In genomic region chr4:100377996-100378395, GRCm38 (mm10) we compare ENCODE assay signal across 22 mouse cellular contexts.
DNase-seq lines count a peak whose midpoint lies in the region; ATAC-seq and TF ChIP-seq lines count a peak whose summit lies in the region.
"Had no signal": no experiment of that assay in that cellular context is flagged by ENCODE, and none has a peak within 500 bp of the region (broad histone marks: within the 10 kb centered on the region; RNA-seq: fewer than 3 reads in every experiment).

No protein-coding gene starts in this region.

- H3K36me3 ChIP-seq in forebrain, embryonic 11.5 days (ENCODE audit: control insufficient read depth, insufficient read depth, low read length), result no peaks in the 10 kb centered on the region
- no peaks in the 10 kb centered on the region for H3K36me3 ChIP-seq in forebrain, embryonic 16.5 days (ENCODE audit: control insufficient read depth, insufficient read depth)
- H3K36me3 ChIP-seq in heart, postnatal 0 days (replicated peaks; ENCODE audit: control insufficient read depth, insufficient read depth, low read length), result no peaks in the 10 kb centered on the region
- no peaks in the 10 kb centered on the region for H3K36me3 ChIP-seq in forebrain, embryonic 13.5 days (ENCODE audit: poor library complexity, severe bottlenecking)
- H3K36me3 ChIP-seq: embryonic facial prominence, embryonic 12.5 days; limb, embryonic 13.5 days; liver, embryonic 13.5 days; lung, embryonic 15.5 days had no signal

- intact Hi-C loops in heart, postnatal 14 days (cut with DNase I), result no loop called here

- TF ChIP-seq EP300 in heart, postnatal 0 days (IDR thresholded peaks at IDR 0.05; ENCODE audit: low read depth), result no peak

- H3K27me3 ChIP-seq in forebrain, embryonic 11.5 days (ENCODE audit: control insufficient read depth, insufficient read depth, low read length), result no peaks in the 10 kb centered on the region
- no peaks in the 10 kb centered on the region for H3K27me3 ChIP-seq in forebrain, embryonic 16.5 days (replicated peaks; ENCODE audit: control insufficient read depth, insufficient read depth, low read length)
- no peaks in the 10 kb centered on the region for H3K27me3 ChIP-seq in heart, postnatal 0 days (ENCODE audit: control insufficient read depth, insufficient read depth, low read length)
- H3K27me3 ChIP-seq in forebrain, embryonic 13.5 days, result no peaks in the 10 kb centered on the region
- H3K27me3 ChIP-seq: embryonic facial prominence, embryonic 12.5 days; liver, embryonic 13.5 days; lung, embryonic 15.5 days had no signal

- WGBS in forebrain, embryonic 11.5 days, result 72% methylated on average over 4 of the region's 4 CpGs
- WGBS in forebrain, embryonic 16.5 days, result 50% methylated on average over 4 of the region's 4 CpGs
- WGBS in heart, postnatal 0 days, result 50% methylated on average over 4 of the region's 4 CpGs
- WGBS in forebrain, embryonic 13.5 days, result 60% methylated on average over 4 of the region's 4 CpGs

- no peak overlapping the region for H3K4me3 ChIP-seq in forebrain, embryonic 11.5 days (ENCODE audit: low read depth, low read length)
- no peak overlapping the region for H3K4me3 ChIP-seq in forebrain, embryonic 16.5 days (replicated peaks; ENCODE audit: low read length)
- no peak overlapping the region for H3K4me3 ChIP-seq in heart, postnatal 0 days (ENCODE audit: low read depth, low read length)
- no peak overlapping the region for H3K4me3 ChIP-seq in forebrain, embryonic 13.5 days
- H3K4me3 ChIP-seq: embryonic facial prominence, embryonic 12.5 days; erythroblast, embryonic 14.5 days; limb, embryonic 13.5 days; liver, embryonic 13.5 days; lung, embryonic 15.5 days had no signal

- DNase-seq in forebrain, embryonic 11.5 days (ENCODE audit: low spot score), result peak; percentile 27
- no peak for DNase-seq in heart, postnatal 0 days (ENCODE audit: low spot score)
- DNase-seq in heart, postnatal 14 days, result no peak
- peak; percentile 83 for DNase-seq in cerebellum, adult 9-10 months
- peak; percentile 80 for DNase-seq in retina, postnatal 1 day
- DNase-seq in testis, postnatal 10 days (ENCODE audit: low spot score), result no peak
- DNase-seq: adrenal gland, postnatal 10 days; forebrain, postnatal 0 days; kidney, adult 18-20 months; liver, embryonic 13.5 days; right cerebral cortex, adult 18-20 months; thymus, postnatal 25 days had no signal

- H3K27ac ChIP-seq in forebrain, embryonic 11.5 days (ENCODE audit: low read depth, low read length), result no peak overlapping the region
- H3K27ac ChIP-seq in forebrain, embryonic 16.5 days (ENCODE audit: low read length), result no peak overlapping the region
- peak overlapping the region; percentile 67 for H3K27ac ChIP-seq in heart, postnatal 0 days (ENCODE audit: low read depth)
- no peak overlapping the region for H3K27ac ChIP-seq in forebrain, embryonic 13.5 days
- H3K27ac ChIP-seq: embryonic facial prominence, embryonic 12.5 days; kidney, postnatal 0 days; limb, embryonic 13.5 days; liver, embryonic 13.5 days; lung, embryonic 15.5 days had no signal

- H3K4me1 ChIP-seq in forebrain, embryonic 11.5 days (replicated peaks; ENCODE audit: control insufficient read depth, insufficient read depth, low read length), result no peaks in the 10 kb centered on the region
- no peaks in the 10 kb centered on the region; the same call in 1 of the 2 replicates for H3K4me1 ChIP-seq in forebrain, embryonic 16.5 days (replicated peaks; ENCODE audit: control insufficient read depth, insufficient read depth, low read length)
- H3K4me1 ChIP-seq in heart, postnatal 0 days (ENCODE audit: control insufficient read depth, insufficient read depth), result peaks cover 44% of the 10 kb centered on the region
- 0 out of 2 replicates have a peak, but pooled peaks cover 4% of the 10 kb centered on the region for H3K4me1 ChIP-seq in forebrain, embryonic 13.5 days

- no peaks in the 10 kb centered on the region for H3K9me3 ChIP-seq in forebrain, embryonic 11.5 days (ENCODE audit: control insufficient read depth, low read length)
- no peaks in the 10 kb centered on the region for H3K9me3 ChIP-seq in forebrain, embryonic 16.5 days (ENCODE audit: control insufficient read depth, low read length)
- H3K9me3 ChIP-seq in heart, postnatal 0 days (replicated peaks; ENCODE audit: control insufficient read depth, low read length), result no peaks in the 10 kb centered on the region
- H3K9me3 ChIP-seq in forebrain, embryonic 13.5 days (replicated peaks), result no peaks in the 10 kb centered on the region
- H3K9me3 ChIP-seq: embryonic facial prominence, embryonic 12.5 days; limb, embryonic 13.5 days; liver, embryonic 13.5 days; lung, embryonic 15.5 days had no signal

- TF ChIP-seq CTCF in heart, postnatal 0 days (IDR thresholded peaks at IDR 0.05; ENCODE audit: low read depth), result no peak

- no peak for ATAC-seq in forebrain, embryonic 11.5 days (replicated peaks; ENCODE audit: low FRiP score)
- ATAC-seq in forebrain, embryonic 16.5 days, result no peak
- ATAC-seq in heart, postnatal 0 days (ENCODE audit: insufficient read depth, low read depth), result peak; percentile 62
- ATAC-seq in forebrain, embryonic 13.5 days, result no peak
- ATAC-seq: activated CD4-positive, CD25-positive, alpha-beta regulatory T cell, adult 4 months; CD4-positive, CD25-positive, alpha-beta regulatory T cell, adult 4 months; forebrain, postnatal 0 days had no signal

- H3K4me2 ChIP-seq in forebrain, embryonic 11.5 days (ENCODE audit: low read depth, low read length, severe bottlenecking), result no peak overlapping the region
- H3K4me2 ChIP-seq in forebrain, embryonic 16.5 days (ENCODE audit: low read length), result no peak overlapping the region
- H3K4me2 ChIP-seq in heart, postnatal 0 days (ENCODE audit: low read depth, low read length), result no peak overlapping the region
- H3K4me2 ChIP-seq in forebrain, embryonic 13.5 days, result no peak overlapping the region
- H3K4me2 ChIP-seq: embryonic facial prominence, embryonic 12.5 days; limb, embryonic 13.5 days; liver, embryonic 13.5 days; lung, embryonic 15.5 days; midbrain, embryonic 11.5 days had no signal

- no peak overlapping the region for H3K9ac ChIP-seq in forebrain, embryonic 11.5 days (ENCODE audit: low read length)
- no peak overlapping the region for H3K9ac ChIP-seq in forebrain, embryonic 16.5 days (replicated peaks; ENCODE audit: low read depth, low read length)
- no peak overlapping the region for H3K9ac ChIP-seq in heart, postnatal 0 days (replicated peaks; ENCODE audit: low read depth, low read length)
- H3K9ac ChIP-seq in forebrain, embryonic 13.5 days, result no peak overlapping the region
- H3K9ac ChIP-seq: embryonic facial prominence, embryonic 12.5 days; forebrain, postnatal 0 days; limb, embryonic 13.5 days; liver, embryonic 13.5 days; lung, embryonic 15.5 days had no signal

Comparison
In these comparisons a context has a peak if more than half of its experiments do, and no peak if none do; other contexts are left out.
1. DNase-seq: peak in forebrain, embryonic 11.5 days (single experiment), cerebellum, adult 9-10 months (single experiment) and retina, postnatal 1 day (single experiment); none in heart, postnatal 0 days (single experiment), heart, postnatal 14 days (0 of 2) and testis, postnatal 10 days (single experiment).